15 mouse cellular contexts compared by ENCODE assay signal in the genomic region with DNA sequence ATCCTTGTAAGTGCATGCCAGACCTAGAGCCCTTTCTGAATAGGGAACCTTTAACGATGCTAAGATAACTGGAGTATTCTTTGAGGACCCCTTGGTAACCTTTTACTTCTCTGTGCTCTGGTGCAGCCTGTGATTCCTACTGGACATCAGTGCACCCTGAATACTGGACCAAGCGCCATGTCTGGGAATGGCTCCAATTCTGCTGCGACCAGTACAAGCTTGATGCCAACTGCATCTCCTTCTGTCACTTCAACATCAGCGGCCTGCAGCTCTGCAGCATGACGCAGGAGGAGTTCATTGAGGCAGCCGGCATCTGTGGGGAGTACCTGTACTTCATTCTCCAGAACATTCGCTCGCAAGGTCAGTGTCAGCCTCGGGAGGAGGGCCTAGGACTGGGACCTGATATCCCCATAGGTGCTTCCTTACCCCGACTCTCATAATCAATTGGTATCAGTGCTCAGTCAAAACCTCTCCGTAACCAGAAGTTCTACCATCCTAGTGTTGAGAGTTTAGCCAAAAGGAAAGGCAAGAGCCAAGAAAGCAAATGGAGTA. TPM values are rescaled to one million over a fixed set of nuclear protein-coding genes. Genes with fewer than 3 reads are reported as not detected.
DNase-seq lines count a peak whose midpoint lies in the region; ATAC-seq and TF ChIP-seq lines count a peak whose summit lies in the region.
"Had no signal": no experiment of that assay in that cellular context is flagged by ENCODE, and none has a peak within 500 bp of the region (broad histone marks: within the 10 kb centered on the region; RNA-seq: fewer than 3 reads in every experiment).

No protein-coding gene starts in this region.

- no peaks in the 10 kb centered on the region for H3K9me3 ChIP-seq in forebrain, embryonic 15.5 days
- no peaks in the 10 kb centered on the region for H3K9me3 ChIP-seq in forebrain, postnatal 0 days (ENCODE audit: low read length)
- H3K9me3 ChIP-seq in hindbrain, embryonic 16.5 days (ENCODE audit: control insufficient read depth, low read length), result no peaks in the 10 kb centered on the region
- H3K9me3 ChIP-seq in hindbrain, embryonic 14.5 days (ENCODE audit: control insufficient read depth, low read length), result no peaks in the 10 kb centered on the region
- H3K9me3 ChIP-seq: embryonic facial prominence, embryonic 15.5 days; midbrain, embryonic 12.5 days had no signal

- no peaks in the 10 kb centered on the region for H3K27me3 ChIP-seq in forebrain, embryonic 15.5 days
- no peaks in the 10 kb centered on the region for H3K27me3 ChIP-seq in forebrain, postnatal 0 days (ENCODE audit: insufficient read depth, low read length)
- no peaks in the 10 kb centered on the region for H3K27me3 ChIP-seq in hindbrain, embryonic 16.5 days (replicated peaks; ENCODE audit: control insufficient read depth, insufficient read depth, low read length)
- H3K27me3 ChIP-seq in hindbrain, embryonic 14.5 days (ENCODE audit: control insufficient read depth, insufficient read depth, low read length), result no peaks in the 10 kb centered on the region
- H3K27me3 ChIP-seq: embryonic facial prominence, embryonic 15.5 days; midbrain, embryonic 12.5 days had no signal

- H3K36me3 ChIP-seq in forebrain, embryonic 15.5 days, result no peaks in the 10 kb centered on the region
- H3K36me3 ChIP-seq in forebrain, postnatal 0 days (ENCODE audit: insufficient read depth), result no peaks in the 10 kb centered on the region
- no peaks in the 10 kb centered on the region for H3K36me3 ChIP-seq in hindbrain, embryonic 16.5 days (ENCODE audit: control insufficient read depth, insufficient read depth, low read length)
- no peaks in the 10 kb centered on the region for H3K36me3 ChIP-seq in hindbrain, embryonic 14.5 days (replicated peaks; ENCODE audit: control insufficient read depth, insufficient read depth)
- H3K36me3 ChIP-seq: embryonic facial prominence, embryonic 15.5 days; midbrain, embryonic 12.5 days had no signal

- no peaks in the 10 kb centered on the region for H3K4me1 ChIP-seq in forebrain, embryonic 15.5 days
- H3K4me1 ChIP-seq in forebrain, postnatal 0 days (ENCODE audit: insufficient read depth), result no peaks in the 10 kb centered on the region
- no peaks in the 10 kb centered on the region for H3K4me1 ChIP-seq in hindbrain, embryonic 16.5 days (ENCODE audit: control insufficient read depth, insufficient read depth, low read depth, low read length)
- no peaks in the 10 kb centered on the region for H3K4me1 ChIP-seq in hindbrain, embryonic 14.5 days (replicated peaks; ENCODE audit: control insufficient read depth, insufficient read depth, low read length)

- 0 out of 2 replicates have a peak, but pooled peaks have one; percentile 26 for ATAC-seq in forebrain, embryonic 15.5 days (replicated peaks)
- no peak for ATAC-seq in forebrain, postnatal 0 days
- ATAC-seq in hindbrain, embryonic 16.5 days, result peak; percentile 38; the same call in 1 of the 2 replicates
- no peak for ATAC-seq in hindbrain, embryonic 14.5 days (ENCODE audit: low FRiP score)

- no peak overlapping the region for H3K27ac ChIP-seq in forebrain, embryonic 15.5 days (replicated peaks)
- H3K27ac ChIP-seq in forebrain, postnatal 0 days (ENCODE audit: low read depth, low read length), result no peak overlapping the region
- H3K27ac ChIP-seq in hindbrain, embryonic 16.5 days (ENCODE audit: low read depth, low read length), result no peak overlapping the region
- H3K27ac ChIP-seq in hindbrain, embryonic 14.5 days, result no peak overlapping the region
- H3K27ac ChIP-seq: embryonic facial prominence, embryonic 15.5 days; heart, adult 2 months; liver, embryonic 14.5 days; midbrain, embryonic 12.5 days had no signal

- 89% methylated on average over 11 of the region's 11 CpGs for WGBS in forebrain, embryonic 15.5 days
- 81% methylated on average over 11 of the region's 11 CpGs for WGBS in forebrain, postnatal 0 days
- 89% methylated on average over 11 of the region's 11 CpGs for WGBS in hindbrain, embryonic 16.5 days
- WGBS in hindbrain, embryonic 14.5 days, result 94% methylated on average over 11 of the region's 11 CpGs

- no peak overlapping the region for H3K4me2 ChIP-seq in forebrain, embryonic 15.5 days (replicated peaks)
- no peak overlapping the region for H3K4me2 ChIP-seq in forebrain, postnatal 0 days (ENCODE audit: low read depth)
- H3K4me2 ChIP-seq in hindbrain, embryonic 16.5 days (ENCODE audit: low read length), result no peak overlapping the region
- no peak overlapping the region for H3K4me2 ChIP-seq in hindbrain, embryonic 14.5 days (replicated peaks)

- TF ChIP-seq CTCF in forebrain, postnatal 0 days (IDR thresholded peaks at IDR 0.05; ENCODE audit: low read depth), result no peak

- no peak overlapping the region for H3K9ac ChIP-seq in forebrain, embryonic 15.5 days (replicated peaks)
- no peak overlapping the region for H3K9ac ChIP-seq in forebrain, postnatal 0 days
- no peak overlapping the region for H3K9ac ChIP-seq in hindbrain, embryonic 16.5 days (ENCODE audit: low read depth, low read length)
- H3K9ac ChIP-seq in hindbrain, embryonic 14.5 days, result no peak overlapping the region
- H3K9ac ChIP-seq: embryonic facial prominence, embryonic 15.5 days; liver, embryonic 14.5 days had no signal

- DNase-seq in forebrain, postnatal 0 days, result no peak
- no peak for DNase-seq in hindbrain, embryonic 14.5 days (ENCODE audit: low spot score)
- DNase-seq in 3T3-L1 (ENCODE audit: low read depth, low spot score) (peak; percentile 12), liver (no peak)
- DNase-seq in cerebellum, adult 8-10 months, result peak; percentile 15
- no peak for DNase-seq in frontal cortex, postnatal 25 days (ENCODE audit: low spot score in 2 of 2)

- H3K4me3 ChIP-seq in forebrain, embryonic 15.5 days, result no peak overlapping the region
- H3K4me3 ChIP-seq in forebrain, postnatal 0 days (ENCODE audit: low read depth, low read length), result no peak overlapping the region
- H3K4me3 ChIP-seq in hindbrain, embryonic 16.5 days (ENCODE audit: low read length), result no peak overlapping the region
- H3K4me3 ChIP-seq in hindbrain, embryonic 14.5 days (replicated peaks; ENCODE audit: low read length), result no peak overlapping the region
- H3K4me3 ChIP-seq: heart, adult 2 months had no signal

RNA-seq across cellular contexts. Expression of gene Elf5, which starts 27.7 kb away (rescaled TPM):
- not detected in 2 replicates for polyA plus RNA-seq in forebrain, embryonic 15.5 days (2015; fragmentation: Nextera tagmentation; extraction: Ambion mirVana)
- total RNA-seq in forebrain, postnatal 0 days (2014; rRNA removed), result not detected in 2 replicates
- not detected in 2 replicates for polyA plus RNA-seq in forebrain, postnatal 0 days (2015; fragmentation: Nextera tagmentation; extraction: Ambion mirVana)
- polyA plus RNA-seq in hindbrain, embryonic 16.5 days (2015; fragmentation: Nextera tagmentation; extraction: Ambion mirVana), result not detected in 2 replicates
- polyA plus RNA-seq in hindbrain, embryonic 14.5 days (2014; fragmentation: Nextera tagmentation; extraction: Ambion mirVana), result not detected in 2 replicates
- total RNA-seq: adrenal gland, adult 8-10 months; heart, adult 2 months had no signal
- polyA plus RNA-seq: forebrain, embryonic 16.5 days; testis, adult 2 months had no signal

RNA-seq across cellular contexts. Expression of gene Cat, which starts 45.8 kb away (rescaled TPM):
- polyA plus RNA-seq in forebrain, embryonic 15.5 days (2015; fragmentation: Nextera tagmentation; extraction: Ambion mirVana), result 65.4 and 69.0 TPM in 2 replicates
- 84.2 and 91.3 TPM in 2 replicates for total RNA-seq in forebrain, postnatal 0 days (2014; rRNA removed)
- polyA plus RNA-seq in forebrain, postnatal 0 days (2015; fragmentation: Nextera tagmentation; extraction: Ambion mirVana), result 59.4 and 64.2 TPM in 2 replicates
- polyA plus RNA-seq in hindbrain, embryonic 16.5 days (2015; fragmentation: Nextera tagmentation; extraction: Ambion mirVana), result 95.8 and 105 TPM in 2 replicates
- polyA plus RNA-seq in hindbrain, embryonic 14.5 days (2014; fragmentation: Nextera tagmentation; extraction: Ambion mirVana), result 102 and 107 TPM in 2 replicates

Comparison
In these comparisons a context has a peak if more than half of its experiments do, and no peak if none do; other contexts are left out.
1. ATAC-seq: peak in forebrain, embryonic 15.5 days (single experiment) and hindbrain, embryonic 16.5 days (single experiment); none in forebrain, postnatal 0 days (single experiment) and hindbrain, embryonic 14.5 days (single experiment).
2. DNase-seq: peak in 3T3-L1 (single experiment) and cerebellum, adult 8-10 months (single experiment); none in forebrain, postnatal 0 days (single experiment), hindbrain, embryonic 14.5 days (single experiment), liver (single experiment) and frontal cortex, postnatal 25 days (0 of 2).